Mouse (Mus musculus) liver, adult 2 months (tissue): ENCODE measurements around the gene Ubl7. TPM values are rescaled to one million over a fixed set of nuclear protein-coding genes. Genes with fewer than 3 reads are reported as not detected.

Experiments used
- DNase-seq: peaks from one replicate; pipeline ENCODE4 v3.0.0-alpha.2; 2011; ENCODE audit warnings: low read depth, low spot score; ENCODE audit errors: extremely low read depth
- H3K27ac ChIP-seq: fragments of 200-500 bp; replicated peaks from 2 replicates; pipeline ENCODE4 v1.5.1; 2012; ENCODE audit warnings: low read depth, mild to moderate bottlenecking, control low read depth, inconsistent platforms, low read length; ENCODE audit not compliant: insufficient read depth
- H3K27me3 ChIP-seq: fragments of 200-500 bp; 2 replicates; pipeline ENCODE4 v1.6.1; 2012; ENCODE audit warnings: mild to moderate bottlenecking, moderate library complexity, low read length, inconsistent platforms; ENCODE audit not compliant: control insufficient read depth, insufficient read depth
- H3K36me3 ChIP-seq: fragments of 200-500 bp; 2 replicates; pipeline ENCODE4 v1.6.1; 2012; ENCODE audit warnings: low read length, inconsistent platforms; ENCODE audit not compliant: control insufficient read depth, insufficient read depth
- H3K4me1 ChIP-seq: fragments of 200-500 bp; 2 replicates; pipeline ENCODE4 v1.6.1; 2011; ENCODE audit warnings: low read length; ENCODE audit not compliant: control insufficient read depth, insufficient read depth
- H3K4me3 ChIP-seq: fragments of 200-500 bp; 2 replicates; pipeline ENCODE4 v1.5.1; 2011; ENCODE audit warnings: low read depth, mild to moderate bottlenecking, control low read depth, low read length, moderate library complexity; ENCODE audit not compliant: insufficient read depth
- H3K79me2 ChIP-seq: fragments of 200-500 bp; 2 replicates; pipeline ENCODE4 v1.6.1; 2012; ENCODE audit warnings: inconsistent platforms, mild to moderate bottlenecking, low read length, moderate library complexity; ENCODE audit not compliant: control insufficient read depth, insufficient read depth
- H3K9ac ChIP-seq: fragments of 200-500 bp; 2 replicates; pipeline ENCODE4 v1.6.1; 2012; ENCODE audit warnings: low read depth, mild to moderate bottlenecking, control low read depth, inconsistent platforms, low read length
- CTCF ChIP-seq: fragments of 200-500 bp; IDR thresholded peaks from 2 replicates; pipeline ENCODE4 v1.5.1; 2011; ENCODE audit warnings: low read depth, low read length, control low read depth
- POLR2A ChIP-seq: fragments of 200-500 bp; IDR thresholded peaks from 2 replicates; pipeline ENCODE4 v1.6.1; 2011; ENCODE audit warnings: low read length, control low read depth; ENCODE audit not compliant: insufficient read depth; ENCODE audit errors: extremely low read depth
- WGBS: fragments of 180-500 bp; shearing (Covaris S2); methylation state at CpG from one replicate; pipeline ENCODE4 v1.1.7; 2018; 5-methylcytosine and 5-hydroxymethylcytosine counted together
- polyA plus RNA-seq: library from polyadenylated mRNA; depleted of rRNA; stranded (reverse); fragments of >200 nt; gene quantifications from 2 replicates; pipeline ENCODE4 v1.2.3, GENCODE M21; 2012
- total RNA-seq: library from RNA; depleted of rRNA; stranded (reverse); fragments of >200 nt; gene quantifications from 2 replicates; pipeline ENCODE4 v1.2.3, GENCODE M21; 2014

Gene Ubl7
- total and polyA plus RNA-seq, 2 experiments: 9.8 to 90.8 TPM

DNA sequence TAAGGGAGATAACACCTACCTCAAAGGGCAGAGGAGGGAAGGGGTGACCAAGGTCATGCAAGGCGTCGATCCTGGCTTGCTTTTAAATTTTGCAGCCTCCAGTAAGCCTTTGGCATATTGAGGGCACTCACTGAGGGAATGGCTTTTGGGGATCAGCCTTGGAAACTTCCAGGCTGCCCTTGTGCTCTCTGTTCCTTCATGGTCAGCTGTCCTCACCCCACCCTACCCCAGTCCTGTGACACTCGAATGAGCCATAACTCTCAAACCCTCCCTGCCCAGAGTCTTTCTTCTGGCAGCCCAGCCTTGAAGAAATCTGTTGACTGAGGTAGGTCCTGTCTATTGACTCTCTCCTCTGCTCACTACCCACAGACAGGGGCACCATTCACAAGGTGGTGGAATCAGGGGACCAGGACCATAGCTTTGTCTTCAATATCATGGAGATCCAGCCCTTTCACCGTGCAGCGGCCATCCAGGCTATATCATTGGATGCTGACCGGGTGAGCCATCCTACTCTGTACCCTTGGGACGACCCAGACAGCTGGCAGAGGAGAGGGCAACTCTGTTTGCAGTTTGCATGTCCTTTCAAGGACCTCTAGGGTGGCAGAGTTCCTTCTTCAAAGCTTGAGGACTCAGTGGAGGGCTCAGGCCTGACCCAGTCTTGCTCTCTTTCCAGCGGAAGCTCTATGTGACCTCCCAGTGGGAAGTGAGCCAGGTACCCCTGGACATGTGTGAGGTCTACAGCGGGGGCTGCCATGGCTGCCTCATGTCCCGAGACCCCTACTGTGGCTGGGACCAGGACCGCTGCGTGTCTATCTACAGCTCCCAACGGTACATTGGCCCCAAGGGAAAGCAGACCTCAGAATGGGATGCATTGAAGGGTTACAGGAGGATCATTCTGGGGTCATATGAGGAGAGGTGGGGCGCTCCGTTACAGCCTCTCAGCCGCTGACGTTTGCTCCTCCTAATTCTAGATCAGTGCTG lies 49.4 kb downstream of the Ubl7 start:
- Histone ChIP-seq H3K4me1 (no peaks in the 10 kb centered on the region), H3K4me3 (no peak overlapping the region), H3K27me3 (no peaks in the 10 kb centered on the region), H3K79me2 (no peaks in the 10 kb centered on the region), H3K27ac (no peak overlapping the region), H3K36me3 (no peaks in the 10 kb centered on the region), H3K9ac (no peak overlapping the region)
- WGBS: 79% methylated on average over 17 of the region's 17 CpGs
- TF ChIP-seq CTCF: no peak
- no peak for TF ChIP-seq POLR2A
- no peak for DNase-seq

DNA sequence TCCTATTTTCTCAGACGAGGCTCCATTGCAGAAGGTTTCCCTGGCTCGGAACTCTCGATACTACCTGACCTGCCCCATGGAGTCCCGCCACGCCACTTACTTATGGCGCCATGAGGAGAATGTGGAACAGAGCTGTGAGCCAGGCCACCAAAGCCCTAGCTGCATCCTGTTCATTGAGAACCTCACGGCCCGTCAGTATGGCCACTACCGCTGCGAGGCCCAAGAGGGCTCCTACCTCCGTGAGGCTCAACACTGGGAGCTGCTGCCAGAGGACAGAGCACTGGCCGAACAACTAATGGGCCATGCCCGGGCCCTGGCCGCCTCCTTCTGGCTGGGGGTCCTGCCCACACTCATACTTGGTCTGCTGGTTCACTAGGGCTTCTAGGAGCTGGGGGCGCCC lies 50.4 kb downstream of the Ubl7 start:
- DNase-seq: no peak
- Histone ChIP-seq H3K4me3 (no peak overlapping the region), H3K9ac (no peak overlapping the region), H3K79me2 (no peaks in the 10 kb centered on the region), H3K27ac (no peak overlapping the region), H3K36me3 (no peaks in the 10 kb centered on the region), H3K27me3 (no peaks in the 10 kb centered on the region), H3K4me1 (no peaks in the 10 kb centered on the region)
- WGBS: 92% methylated on average over 15 of the region's 15 CpGs
- TF ChIP-seq POLR2A (no peak), CTCF (no peak)

GRCm38 (mm10) chr9:57961863-57962778 lies 51.3 kb downstream of the Ubl7 start:
- Histone ChIP-seq H3K9ac (no peak overlapping the region), H3K4me1 (no peaks in the 10 kb centered on the region), H3K4me3 (no peak overlapping the region), H3K79me2 (no peaks in the 10 kb centered on the region), H3K27me3 (no peaks in the 10 kb centered on the region), H3K36me3 (no peaks in the 10 kb centered on the region), H3K27ac (no peak overlapping the region)
- TF ChIP-seq POLR2A (no peak), CTCF (no peak)
- 55% methylated on average over 17 of the region's 17 CpGs for WGBS
- DNase-seq: no peak

- Histone ChIP-seq H3K79me2 (no peaks in the 10 kb centered on the region), H3K36me3 (no peaks in the 10 kb centered on the region), H3K9ac (no peak overlapping the region), H3K27me3 (no peaks in the 10 kb centered on the region), H3K4me1 (no peaks in the 10 kb centered on the region), H3K4me3 (no peak overlapping the region), H3K27ac (no peak overlapping the region)
- TF ChIP-seq POLR2A: no peak
- no peak for TF ChIP-seq CTCF
- 85% methylated on average over 4 of the region's 4 CpGs for WGBS
- DNase-seq: no peak
These were observed 52.6 kb downstream of the Ubl7 start for GRCm38 (mm10) chr9:57963249-57963997.

GRCm38 (mm10) chr9:57963998-57964395 lies 53.2 kb downstream of the Ubl7 start:
- Histone ChIP-seq H3K9ac (no peak overlapping the region), H3K4me3 (no peak overlapping the region), H3K27me3 (no peaks in the 10 kb centered on the region), H3K4me1 (no peaks in the 10 kb centered on the region), H3K27ac (no peak overlapping the region), H3K36me3 (no peaks in the 10 kb centered on the region), H3K79me2 (no peaks in the 10 kb centered on the region)
- no peak for DNase-seq
- 89% methylated on average over 5 of the region's 5 CpGs for WGBS
- TF ChIP-seq CTCF (no peak), POLR2A (no peak)
